Mouse (Mus musculus) midbrain, embryonic 13.5 days (tissue): ENCODE data around the gene Drosha. TPM values are rescaled to one million over a fixed set of nuclear protein-coding genes. Genes with fewer than 3 reads are reported as not detected.

Experiments
- ATAC-seq: fragments of 200-750 bp; cut with Nextera tagmentation; 2 replicates; pipeline ENCODE4 v1.8.0; 2017; ENCODE audit warnings: mild to moderate bottlenecking, moderate TSS enrichment, moderate library complexity
- H3K27ac ChIP-seq: fragments of 300-500 bp; sonication (generic); 2 replicates; pipeline ENCODE4 v1.5.1; 2015; ENCODE audit warnings: inconsistent platforms, mild to moderate bottlenecking, moderate library complexity
- H3K27me3 ChIP-seq: fragments of 300-500 bp; sonication (generic); 2 replicates; pipeline ENCODE4 v1.6.1; 2015; ENCODE audit warnings: mild to moderate bottlenecking, inconsistent platforms
- H3K36me3 ChIP-seq: fragments of 300-500 bp; sonication (generic); 2 replicates; pipeline ENCODE4 v1.6.1; 2015; ENCODE audit warnings: mild to moderate bottlenecking, inconsistent platforms
- H3K4me1 ChIP-seq: fragments of 300-500 bp; sonication (generic); replicated peaks from 2 replicates; pipeline ENCODE4 v1.6.1; 2015; ENCODE audit warnings: inconsistent platforms
- H3K4me2 ChIP-seq: fragments of 300-500 bp; sonication (generic); replicated peaks from 2 replicates; pipeline ENCODE4 v1.6.1; 2015; ENCODE audit warnings: moderate library complexity, mild to moderate bottlenecking, inconsistent platforms
- H3K4me3 ChIP-seq: fragments of 300-500 bp; sonication (generic); replicated peaks from 2 replicates; pipeline ENCODE4 v1.5.1; 2015; ENCODE audit warnings: mild to moderate bottlenecking, inconsistent platforms
- H3K9ac ChIP-seq: fragments of 300-500 bp; sonication (generic); replicated peaks from 2 replicates; pipeline ENCODE4 v1.6.1; 2015; ENCODE audit warnings: mild to moderate bottlenecking, inconsistent platforms
- H3K9me3 ChIP-seq: fragments of 300-500 bp; sonication (generic); 2 replicates; pipeline ENCODE4 v1.6.1; 2016; ENCODE audit warnings: mild to moderate bottlenecking, inconsistent platforms
- WGBS: fragments of 180-500 bp; shearing (Covaris S2); methylation state at CpG from one replicate; pipeline ENCODE4 v1.1.7; 2015; 5-methylcytosine and 5-hydroxymethylcytosine counted together
- polyA plus RNA-seq: library from polyadenylated mRNA; unstranded; fragments of >200 nt; fragmentation: Nextera tagmentation; extraction: Ambion mirVana; gene quantifications from 2 replicates; pipeline ENCODE4 v1.2.1, GENCODE M21; 2015

Gene Drosha
- polyA plus RNA-seq, 1 experiment from 2014 or later: 57.7 TPM

DNA sequence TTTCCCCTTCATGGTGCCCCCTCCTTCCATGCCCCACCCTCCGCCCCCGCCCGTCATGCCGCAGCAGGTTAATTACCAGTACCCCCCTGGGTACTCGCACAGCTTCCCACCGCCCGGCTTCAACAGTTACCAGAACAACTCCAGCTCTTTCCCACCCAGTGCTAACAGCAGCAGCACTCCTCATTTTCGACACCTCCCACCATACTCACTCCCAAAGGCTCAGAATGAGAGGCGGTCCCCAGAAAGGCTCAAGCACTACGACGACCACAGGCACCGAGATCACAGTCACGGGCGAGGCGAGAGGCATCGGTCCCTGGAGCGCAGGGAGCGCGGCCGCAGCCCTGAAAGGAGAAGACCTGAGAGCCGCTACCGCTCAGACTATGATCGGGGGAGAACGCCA, 9.6 kb downstream of the Drosha start:
- Histone ChIP-seq H3K9ac (no peak overlapping the region), H3K9me3 (no peaks in the 10 kb centered on the region), H3K36me3 (peaks cover 74% of the 10 kb centered on the region), H3K4me3 (no peak overlapping the region), H3K4me1 (no peaks in the 10 kb centered on the region), H3K4me2 (no peak overlapping the region), H3K27ac (no peak overlapping the region), H3K27me3 (no peaks in the 10 kb centered on the region)
- 93% methylated on average over 24 of the region's 24 CpGs for WGBS
- 0 out of 2 replicates have a peak, but pooled peaks have one; percentile 20 for ATAC-seq

DNA sequence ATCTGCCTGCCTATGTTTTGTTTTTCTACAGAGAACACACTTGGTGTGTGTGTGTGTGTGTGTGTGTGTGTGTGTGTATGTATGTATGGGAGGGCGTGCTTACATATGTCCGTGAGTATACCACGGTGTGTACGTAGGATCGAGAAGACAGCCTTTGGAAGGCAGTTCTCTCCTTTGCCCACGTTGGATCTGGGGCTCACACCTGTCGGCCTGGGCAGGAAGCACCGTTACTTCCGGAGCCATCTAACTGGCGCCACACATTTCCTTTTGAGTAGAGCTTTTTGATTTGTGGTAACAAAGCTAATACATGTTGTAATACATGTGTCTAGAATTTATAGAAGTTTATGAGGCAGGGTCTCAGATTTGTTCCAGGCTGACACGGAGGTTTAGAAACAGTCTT, 16.1 kb downstream of the Drosha start:
- Histone ChIP-seq H3K27me3 (no peaks in the 10 kb centered on the region), H3K4me3 (no peak overlapping the region), H3K9ac (no peak overlapping the region), H3K9me3 (no peaks in the 10 kb centered on the region), H3K4me2 (no peak overlapping the region), H3K27ac (no peak overlapping the region), H3K4me1 (no peaks in the 10 kb centered on the region), H3K36me3 (peaks cover 87% of the 10 kb centered on the region)
- WGBS: 97% methylated on average over 11 of the region's 11 CpGs
- no peak for ATAC-seq

DNA sequence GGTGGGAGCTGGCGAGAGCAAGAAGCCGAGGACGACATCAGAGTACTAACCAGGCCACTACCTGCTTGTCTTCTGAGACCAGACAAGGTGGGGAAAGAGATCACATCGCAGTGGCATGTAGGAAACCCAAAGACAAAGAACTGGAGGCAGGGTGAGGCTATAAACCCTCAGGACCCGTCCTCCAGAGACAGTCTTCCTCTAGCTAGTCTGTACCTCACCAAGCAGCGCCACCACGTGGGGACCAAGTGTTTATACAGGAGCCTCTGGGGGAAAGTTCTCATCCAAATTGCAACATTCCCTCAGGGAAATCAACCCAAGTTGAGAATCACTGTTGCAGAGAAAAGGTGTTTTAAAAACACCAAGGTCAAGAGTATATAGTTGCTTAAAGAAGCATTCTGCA, 18.2 kb downstream of the Drosha start:
- Histone ChIP-seq H3K4me3 (no peak overlapping the region), H3K36me3 (peaks cover 89% of the 10 kb centered on the region), H3K27ac (no peak overlapping the region), H3K9me3 (no peaks in the 10 kb centered on the region), H3K4me1 (no peaks in the 10 kb centered on the region), H3K9ac (no peak overlapping the region), H3K27me3 (no peaks in the 10 kb centered on the region), H3K4me2 (no peak overlapping the region)
- no peak for ATAC-seq
- 85% methylated on average over 7 of the region's 7 CpGs for WGBS

DNA sequence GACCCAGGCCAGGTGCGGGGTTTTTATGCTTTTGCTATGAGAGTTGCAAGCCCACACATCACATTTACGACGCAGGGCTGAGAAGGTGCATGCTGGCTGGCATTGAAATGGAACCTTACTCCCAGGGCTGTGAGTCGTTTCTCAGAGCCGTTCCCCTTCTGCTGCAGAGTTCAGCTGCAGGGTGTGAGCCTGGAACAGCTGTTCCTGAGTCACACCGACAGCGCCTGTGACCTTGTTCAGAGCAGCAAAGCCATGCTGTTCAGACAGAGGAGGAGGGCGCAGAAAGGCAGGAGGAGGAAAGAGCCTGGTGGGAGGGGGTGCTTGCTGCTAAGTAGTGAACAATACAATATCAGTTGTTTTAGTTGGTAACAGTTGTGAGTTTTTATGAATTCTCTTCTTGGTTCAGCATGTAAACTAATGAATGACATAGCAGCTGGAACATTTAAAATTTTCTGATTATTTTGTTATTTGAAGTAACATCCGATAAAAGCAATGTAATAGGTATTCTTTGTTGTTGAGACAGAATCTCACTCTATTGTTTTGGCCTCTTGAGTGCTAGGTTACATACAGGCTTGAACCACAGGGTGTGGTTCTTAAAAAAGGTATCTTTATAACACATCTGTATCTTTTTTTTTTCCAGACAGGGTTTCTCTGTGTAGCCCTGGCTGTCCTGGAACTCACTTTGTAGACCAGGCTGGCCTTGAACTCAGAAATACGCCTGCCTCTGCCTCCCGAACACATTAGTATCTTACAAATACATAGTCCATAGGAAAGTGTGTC, 23.8 kb downstream of the Drosha start:
- no peaks in the 10 kb centered on the region for H3K27me3 ChIP-seq
- no peaks in the 10 kb centered on the region for H3K9me3 ChIP-seq
- ATAC-seq: no peak
- no peak overlapping the region for H3K4me3 ChIP-seq
- 89% methylated on average over 11 of the region's 11 CpGs for WGBS
- no peak overlapping the region for H3K9ac ChIP-seq
- peaks cover 90% of the 10 kb centered on the region for H3K36me3 ChIP-seq
- H3K4me2 ChIP-seq: no peak overlapping the region
- H3K4me1 ChIP-seq: no peaks in the 10 kb centered on the region
- no peak overlapping the region for H3K27ac ChIP-seq

DNA sequence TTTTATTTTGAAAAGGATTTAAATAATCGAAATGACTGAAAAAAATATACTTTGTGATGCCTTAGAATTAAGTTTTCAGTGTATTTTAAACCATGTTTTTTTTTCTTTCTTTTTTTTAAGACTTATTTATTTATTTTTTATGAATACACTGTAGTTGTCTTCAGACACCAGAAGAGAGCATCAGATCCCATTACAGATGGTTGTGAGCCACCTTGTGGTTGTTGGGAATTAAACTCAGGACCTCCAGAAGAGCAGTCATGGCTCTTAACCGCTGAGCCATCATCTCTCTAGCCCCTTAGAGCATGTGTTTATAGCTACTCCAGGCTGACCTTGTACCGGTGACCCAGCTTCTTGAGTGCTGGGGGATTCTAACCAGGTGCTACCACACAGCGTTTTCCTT, 24.8 kb downstream of the Drosha start:
- Histone ChIP-seq H3K9me3 (no peaks in the 10 kb centered on the region), H3K4me1 (no peaks in the 10 kb centered on the region), H3K27me3 (no peaks in the 10 kb centered on the region), H3K27ac (no peak overlapping the region), H3K4me3 (no peak overlapping the region), H3K9ac (no peak overlapping the region), H3K4me2 (no peak overlapping the region), H3K36me3 (peaks cover 90% of the 10 kb centered on the region)
- ATAC-seq: no peak
- WGBS: 87% methylated on average over 4 of the region's 4 CpGs

DNA sequence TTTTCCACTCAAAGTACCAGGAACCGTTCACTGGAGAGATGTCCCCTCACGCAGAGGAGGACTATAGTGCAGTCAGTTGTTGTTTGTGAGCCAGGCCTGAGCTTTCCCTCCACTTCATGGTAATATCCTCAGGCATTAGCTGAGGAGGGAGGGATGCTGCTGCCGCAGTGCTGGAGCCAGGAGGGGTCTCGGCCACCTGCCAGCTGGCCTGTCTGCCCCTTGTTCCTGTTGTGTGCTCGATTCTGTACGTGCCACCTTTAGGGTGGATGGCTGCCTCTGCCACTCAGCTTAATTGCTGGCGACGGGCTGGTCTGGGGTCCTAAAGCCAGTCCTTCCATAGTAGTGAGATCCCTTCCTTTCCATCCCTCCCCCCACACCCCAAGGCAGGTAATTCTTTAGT, 28.9 kb downstream of the Drosha start:
- no peaks in the 10 kb centered on the region for H3K27me3 ChIP-seq
- WGBS: 97% methylated on average over 8 of the region's 8 CpGs
- no peak overlapping the region for H3K4me3 ChIP-seq
- no peaks in the 10 kb centered on the region for H3K4me1 ChIP-seq
- no peak overlapping the region for H3K4me2 ChIP-seq
- no peak for ATAC-seq
- H3K9me3 ChIP-seq: no peaks in the 10 kb centered on the region
- no peak overlapping the region for H3K27ac ChIP-seq
- H3K36me3 ChIP-seq: peaks cover 91% of the 10 kb centered on the region
- H3K9ac ChIP-seq: no peak overlapping the region

DNA sequence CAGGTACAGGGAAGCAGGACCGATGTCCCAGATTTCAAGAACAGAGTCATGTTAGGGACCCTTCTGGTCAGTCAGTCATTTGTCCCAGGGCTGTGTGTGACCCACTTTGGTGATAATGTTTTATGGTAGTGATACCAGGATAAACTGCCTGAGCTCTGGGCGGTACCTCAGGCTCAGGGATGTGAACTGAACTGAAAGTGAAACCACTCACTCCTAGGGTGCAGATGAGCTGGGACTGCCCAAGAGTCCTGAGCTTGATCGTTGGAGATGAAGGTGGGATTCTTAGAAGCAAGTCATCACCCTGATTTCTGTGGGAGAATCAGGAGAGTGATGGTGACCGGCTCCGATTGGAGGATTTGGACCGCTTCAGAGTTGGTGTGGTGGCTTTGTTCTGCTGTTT, 32.2 kb downstream of the Drosha start:
- H3K9me3 ChIP-seq: no peaks in the 10 kb centered on the region
- no peaks in the 10 kb centered on the region for H3K27me3 ChIP-seq
- H3K9ac ChIP-seq: no peak overlapping the region
- 99% methylated on average over 6 of the region's 6 CpGs for WGBS
- no peak overlapping the region for H3K4me2 ChIP-seq
- no peak for ATAC-seq
- no peak overlapping the region for H3K4me3 ChIP-seq
- no peaks in the 10 kb centered on the region for H3K4me1 ChIP-seq
- no peak overlapping the region for H3K27ac ChIP-seq
- H3K36me3 ChIP-seq: peaks cover 92% of the 10 kb centered on the region

DNA sequence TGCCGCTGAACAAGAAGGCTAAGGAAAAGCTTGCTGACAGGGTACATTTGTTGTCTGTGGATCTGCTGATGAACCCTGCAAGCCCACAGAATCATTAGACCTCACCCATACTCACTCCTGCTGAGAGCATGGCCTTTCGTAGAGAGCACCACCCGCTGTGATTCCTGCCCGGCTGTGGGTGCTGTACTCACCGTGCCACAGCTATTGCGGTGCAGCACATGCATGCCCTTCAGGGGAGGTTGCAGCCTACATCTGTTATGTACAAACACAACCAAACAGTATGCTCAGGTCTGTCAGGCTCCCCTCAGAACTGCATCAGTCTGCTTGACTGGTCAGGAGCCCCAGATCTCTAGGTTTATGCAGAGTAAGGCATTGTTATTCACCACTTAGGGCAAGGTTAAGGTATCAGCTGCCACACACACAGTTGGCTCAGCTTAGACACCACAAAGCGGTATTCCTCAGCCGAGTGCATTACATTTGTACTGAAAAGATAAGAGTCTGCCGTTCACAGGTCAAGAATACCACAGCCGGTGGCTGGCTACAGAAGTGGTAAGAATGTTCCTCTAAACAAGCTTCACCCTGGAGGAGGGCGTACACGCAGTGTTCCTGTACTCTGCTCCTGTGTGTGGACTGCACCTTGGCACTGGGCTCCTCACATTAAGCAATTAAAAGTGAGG, 33.4 kb downstream of the Drosha start:
- no peak for ATAC-seq
- H3K4me3 ChIP-seq: no peak overlapping the region
- no peak overlapping the region for H3K9ac ChIP-seq
- H3K4me2 ChIP-seq: no peak overlapping the region
- H3K27me3 ChIP-seq: no peaks in the 10 kb centered on the region
- H3K36me3 ChIP-seq: peaks cover 91% of the 10 kb centered on the region
- no peaks in the 10 kb centered on the region for H3K9me3 ChIP-seq
- no peak overlapping the region for H3K27ac ChIP-seq
- H3K4me1 ChIP-seq: no peaks in the 10 kb centered on the region
- 90% methylated on average over 12 of the region's 12 CpGs for WGBS

DNA sequence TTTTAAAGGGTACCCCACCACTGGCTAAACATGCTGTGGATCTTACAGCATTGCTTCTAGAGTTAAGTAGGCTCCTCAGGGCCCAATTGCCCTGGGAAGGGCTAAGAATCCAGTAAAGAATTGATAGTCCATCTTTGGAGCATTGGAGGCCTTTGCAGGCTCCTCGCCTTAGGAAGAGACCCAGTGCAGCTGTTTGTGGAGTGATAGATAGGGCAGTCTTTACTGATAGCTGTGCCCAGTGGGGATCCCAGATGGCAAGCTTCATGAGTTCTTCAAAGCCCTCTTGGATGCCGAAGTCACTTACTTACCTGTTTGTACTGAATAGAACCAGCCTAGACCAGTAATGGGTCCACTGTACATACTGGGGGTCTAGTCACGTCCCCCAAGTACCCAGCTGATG, 34.0 kb downstream of the Drosha start:
- Histone ChIP-seq H3K27me3 (no peaks in the 10 kb centered on the region), H3K4me2 (no peak overlapping the region), H3K4me1 (no peaks in the 10 kb centered on the region), H3K9me3 (no peaks in the 10 kb centered on the region), H3K4me3 (no peak overlapping the region), H3K36me3 (peaks cover 88% of the 10 kb centered on the region), H3K27ac (no peak overlapping the region), H3K9ac (no peak overlapping the region)
- ATAC-seq: no peak
- WGBS: 91% methylated on average over 3 of the region's 3 CpGs

DNA sequence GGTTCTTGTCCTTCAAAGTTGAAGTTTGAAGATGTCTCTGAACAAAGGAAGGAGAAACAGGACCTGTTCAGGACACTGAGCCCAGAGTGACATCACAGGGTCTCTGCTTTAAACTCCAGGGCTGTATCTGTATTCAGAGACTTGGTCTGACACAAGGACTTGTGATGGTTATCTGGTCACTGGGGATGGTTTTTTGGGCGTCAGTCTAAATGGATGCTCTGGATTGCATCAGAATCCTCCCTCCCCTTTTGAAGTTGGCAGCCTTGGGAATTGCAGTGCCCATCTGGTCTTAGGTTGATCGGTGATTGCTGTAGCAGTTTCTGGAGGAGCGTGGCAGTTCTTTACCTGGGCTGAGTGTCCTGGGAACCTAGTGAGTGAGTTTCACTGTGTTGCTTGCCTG, 37.4 kb downstream of the Drosha start:
- Histone ChIP-seq H3K27me3 (no peaks in the 10 kb centered on the region), H3K9me3 (no peaks in the 10 kb centered on the region)

DNA sequence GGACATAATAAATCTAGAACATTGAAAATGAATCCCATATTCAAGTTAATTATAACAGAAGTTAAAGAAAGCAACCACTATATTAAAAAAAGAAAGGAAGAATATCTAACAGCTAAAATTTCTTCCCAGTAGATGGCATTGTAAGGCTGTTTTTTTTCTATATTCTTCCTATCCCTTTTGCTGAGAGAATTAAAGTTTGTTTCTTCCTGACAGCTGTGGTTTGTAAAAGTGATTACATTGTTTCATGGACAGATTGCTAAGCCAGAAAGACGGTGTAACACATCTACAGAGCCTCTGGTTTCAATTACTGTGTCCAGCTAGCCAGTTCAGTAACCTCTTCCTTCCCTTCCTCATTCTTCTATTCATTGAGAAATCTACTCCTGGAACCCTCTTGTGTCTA, 39.1 kb downstream of the Drosha start:
- H3K27me3 ChIP-seq: no peaks in the 10 kb centered on the region
- H3K36me3 ChIP-seq: peaks cover 78% of the 10 kb centered on the region
- no peak overlapping the region for H3K4me3 ChIP-seq
- WGBS: 86% methylated on average over 1 of the region's 1 CpGs
- H3K9me3 ChIP-seq: no peaks in the 10 kb centered on the region
- no peak overlapping the region for H3K9ac ChIP-seq
- no peaks in the 10 kb centered on the region for H3K4me1 ChIP-seq
- H3K27ac ChIP-seq: no peak overlapping the region
- no peak for ATAC-seq
- H3K4me2 ChIP-seq: no peak overlapping the region

More for the DNA sequence above, 37.4 kb downstream of the Drosha start:
- 86% methylated on average over 3 of the region's 3 CpGs for WGBS
- H3K4me1 ChIP-seq: no peaks in the 10 kb centered on the region
- H3K36me3 ChIP-seq: peaks cover 80% of the 10 kb centered on the region
- no peak for ATAC-seq
- no peak overlapping the region for H3K9ac ChIP-seq
- H3K4me2 ChIP-seq: no peak overlapping the region
- no peak overlapping the region for H3K27ac ChIP-seq
- H3K4me3 ChIP-seq: no peak overlapping the region

DNA sequence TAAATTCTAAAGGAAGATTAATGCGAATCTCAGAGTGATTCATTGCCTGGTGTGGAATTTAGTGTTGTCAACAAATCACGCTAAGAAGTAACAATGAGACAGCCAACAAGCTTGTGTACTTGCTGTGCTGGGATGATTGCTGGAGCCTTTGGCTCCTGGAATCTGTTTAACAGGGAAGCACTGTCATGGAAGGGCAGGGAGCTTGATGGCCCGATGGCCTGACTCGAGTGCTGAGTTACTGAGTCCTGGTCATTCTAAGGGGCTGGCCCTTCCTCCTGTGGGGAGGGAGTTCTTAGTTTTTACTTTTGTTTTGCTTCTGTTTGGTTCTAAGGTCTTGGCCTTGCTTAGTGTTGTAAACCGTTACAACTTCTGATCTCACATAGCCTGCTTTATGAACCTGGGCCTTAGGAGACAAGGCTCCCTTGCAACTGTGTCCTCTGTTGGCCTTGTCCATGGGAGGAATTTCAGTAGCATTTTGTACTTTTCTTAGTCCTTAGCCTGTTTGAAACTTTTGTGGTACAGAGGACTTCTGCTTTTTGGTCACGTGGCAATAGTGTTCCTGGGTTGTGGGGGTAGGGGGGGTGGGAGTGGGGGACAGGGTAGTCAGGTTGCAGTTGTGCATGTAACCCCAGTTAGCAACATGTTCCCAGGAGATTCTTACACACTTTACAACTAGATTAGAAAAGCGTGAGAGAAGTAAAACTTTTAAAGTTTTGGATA, 41.1 kb downstream of the Drosha start:
- Histone ChIP-seq H3K4me3 (no peak overlapping the region), H3K4me1 (no peaks in the 10 kb centered on the region), H3K4me2 (no peak overlapping the region), H3K36me3 (peaks cover 70% of the 10 kb centered on the region), H3K27me3 (no peaks in the 10 kb centered on the region), H3K27ac (no peak overlapping the region), H3K9me3 (no peaks in the 10 kb centered on the region), H3K9ac (no peak overlapping the region)
- WGBS: 86% methylated on average over 7 of the region's 7 CpGs
- ATAC-seq: no peak
